ENCODE assay signal across 16 mouse cellular contexts in genomic region chr14:22345248-22345647, GRCm38 (mm10).
"Had no signal": no experiment of that assay in that cellular context is flagged by ENCODE, and none has a peak within 500 bp of the region (broad histone marks: within the 10 kb centered on the region; RNA-seq: fewer than 3 reads in every experiment).

No protein-coding gene starts in this region.

- H3K9me3 ChIP-seq: neural tube, embryonic 13.5 days; neural tube, embryonic 15.5 days; stomach, embryonic 15.5 days had no signal

- H3K9ac ChIP-seq: neural tube, embryonic 13.5 days; neural tube, embryonic 15.5 days; stomach, embryonic 15.5 days had no signal

- H3K27ac ChIP-seq: neural tube, embryonic 13.5 days; neural tube, embryonic 15.5 days; stomach, embryonic 15.5 days; stomach, postnatal 0 days had no signal

- H3K4me3 ChIP-seq: neural tube, embryonic 13.5 days; neural tube, embryonic 15.5 days; stomach, embryonic 15.5 days had no signal

- DNase-seq: retina, postnatal 1 day; right cerebral cortex, adult 18-20 months; right cerebral cortex, postnatal 14 days; right cerebral cortex, postnatal 25 days; right cerebral cortex, postnatal 4 days; spleen, adult 18-20 months; thymus, adult 18-20 months; thymus, adult 2 months; thymus, postnatal 14 days; thymus, postnatal 25 days; thymus, postnatal 36 days; thymus, postnatal 4 days had no signal

- H3K27me3 ChIP-seq: stomach, embryonic 15.5 days had no signal

- H3K4me2 ChIP-seq: neural tube, embryonic 13.5 days; neural tube, embryonic 15.5 days; stomach, embryonic 15.5 days had no signal

- H3K4me1 ChIP-seq: neural tube, embryonic 15.5 days; stomach, embryonic 15.5 days had no signal

- H3K36me3 ChIP-seq: neural tube, embryonic 13.5 days; neural tube, embryonic 15.5 days; stomach, embryonic 15.5 days had no signal
